Mouse (Mus musculus) embryonic facial prominence, embryonic 14.5 days (tissue): ENCODE data around the gene Tbc1d1. TPM values are rescaled to one million over a fixed set of nuclear protein-coding genes. Genes with fewer than 3 reads are reported as not detected.
A peak's percentile ranks its signal among the peaks of the same experiment; 100 is the strongest.

Source experiments
- ATAC-seq: fragments of 200-750 bp; cut with Nextera tagmentation; 2 replicates; pipeline ENCODE4 v1.8.0; 2017; ENCODE audit warnings: low read depth, moderate number of reproducible peaks, moderate TSS enrichment
- DNase-seq: peaks from one replicate; pipeline ENCODE4 v3.0.0-alpha.2; 2015; ENCODE audit warnings: low spot score
- H3K27ac ChIP-seq: fragments of 300-500 bp; sonication (generic); replicated peaks from 2 replicates; pipeline ENCODE4 v1.5.1; 2014; ENCODE audit warnings: low read depth, mild to moderate bottlenecking, low read length, moderate library complexity
- H3K27me3 ChIP-seq: fragments of 300-500 bp; sonication (generic); replicated peaks from 2 replicates; pipeline ENCODE4 v1.6.1; 2014; ENCODE audit warnings: low read length; ENCODE audit not compliant: control insufficient read depth, insufficient read depth
- H3K36me3 ChIP-seq: fragments of 300-500 bp; sonication (generic); 2 replicates; pipeline ENCODE4 v1.6.1; 2014; ENCODE audit warnings: low read length, mixed read lengths; ENCODE audit not compliant: control insufficient read depth, insufficient read depth
- H3K4me1 ChIP-seq: fragments of 300-500 bp; sonication (generic); 2 replicates; pipeline ENCODE4 v1.6.1; 2014; ENCODE audit warnings: antibody characterized with exemption, low read length; ENCODE audit not compliant: control insufficient read depth, insufficient read depth
- H3K4me2 ChIP-seq: fragments of 300-500 bp; sonication (generic); 2 replicates; pipeline ENCODE4 v1.6.1; 2014; ENCODE audit warnings: low read depth, mild to moderate bottlenecking, low read length, moderate library complexity, mixed read lengths
- H3K4me3 ChIP-seq: fragments of 300-500 bp; sonication (generic); 2 replicates; pipeline ENCODE4 v1.5.1; 2014; ENCODE audit warnings: low read depth, mild to moderate bottlenecking, low read length
- H3K9ac ChIP-seq: fragments of 300-500 bp; sonication (generic); 2 replicates; pipeline ENCODE4 v1.6.1; 2014; ENCODE audit warnings: low read depth, mild to moderate bottlenecking, low read length, moderate library complexity, mixed read lengths
- H3K9me3 ChIP-seq: fragments of 300-500 bp; sonication (generic); 2 replicates; pipeline ENCODE4 v1.6.1; 2016; ENCODE audit warnings: low read length; ENCODE audit not compliant: control insufficient read depth
- WGBS: fragments of 180-500 bp; shearing (Covaris S2); extraction: QIAGEN DNeasy Blood & Tissue Kit; methylation state at CpG from one replicate; pipeline ENCODE4 v1.1.7; 2014; 5-methylcytosine and 5-hydroxymethylcytosine counted together
- polyA plus RNA-seq: library from polyadenylated mRNA; unstranded; fragments of >200 nt; fragmentation: Nextera tagmentation; extraction: Ambion mirVana; gene quantifications from 2 replicates; pipeline ENCODE4 v1.2.1, GENCODE M21; 2014

Tbc1d1 gene
- 19.1 and 21.5 TPM in 2 replicates for polyA plus RNA-seq

DNA sequence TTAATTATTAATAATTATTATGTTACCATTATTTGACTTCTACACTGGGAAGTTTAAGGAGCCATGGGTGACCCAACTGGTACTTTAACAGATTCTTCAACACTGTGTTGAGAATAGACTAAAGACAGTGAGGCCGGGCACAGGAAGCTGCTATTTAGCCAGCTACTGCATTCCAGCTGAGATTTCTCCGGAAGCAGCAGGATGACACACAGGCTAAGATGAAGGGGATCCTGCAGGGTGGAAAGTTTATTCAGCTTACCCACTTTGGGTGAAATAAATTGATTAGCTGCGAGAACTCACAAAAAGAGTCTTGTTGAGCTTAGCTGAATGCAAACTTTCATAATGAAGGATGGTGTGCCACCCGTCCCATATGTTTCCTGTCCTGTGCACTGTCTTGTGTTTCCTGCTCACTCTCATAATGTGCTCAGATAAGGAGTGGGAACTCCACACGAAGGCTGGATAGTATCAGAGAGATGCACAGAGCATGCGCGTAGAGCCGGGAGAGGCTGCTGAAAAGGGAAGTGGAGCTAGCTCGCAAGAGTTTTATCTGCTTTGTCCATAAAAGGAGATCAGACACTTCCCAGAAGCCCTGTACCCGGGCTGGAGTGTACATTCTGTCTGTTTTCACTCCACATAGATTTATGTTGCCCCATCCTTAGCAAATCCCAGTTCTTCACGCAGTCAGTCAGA lies at the start of gene Tbc1d1:
TSS of gene Tbc1d1 (plus strand) at position 445 of the 690 bp plus-strand sequence.
- DNase-seq (peak; percentile 63), ATAC-seq (no peak)
- Histone ChIP-seq H3K27me3 (peaks cover 31% of the 10 kb centered on the region), H3K4me1 (no peaks in the 10 kb centered on the region), H3K9me3 (no peaks in the 10 kb centered on the region), H3K36me3 (no peaks in the 10 kb centered on the region), H3K4me2 (peak within 1 kb of the TSS; percentile 30; the same call in 1 of the 2 replicates), H3K4me3 (no peak within 1 kb of the TSS), H3K27ac (no peak within 1 kb of the TSS), H3K9ac (0 out of 2 replicates have a peak within 1 kb of the TSS, but pooled peaks have one; percentile 17)
- 26% methylated on average over 11 of the region's 11 CpGs for WGBS

DNA sequence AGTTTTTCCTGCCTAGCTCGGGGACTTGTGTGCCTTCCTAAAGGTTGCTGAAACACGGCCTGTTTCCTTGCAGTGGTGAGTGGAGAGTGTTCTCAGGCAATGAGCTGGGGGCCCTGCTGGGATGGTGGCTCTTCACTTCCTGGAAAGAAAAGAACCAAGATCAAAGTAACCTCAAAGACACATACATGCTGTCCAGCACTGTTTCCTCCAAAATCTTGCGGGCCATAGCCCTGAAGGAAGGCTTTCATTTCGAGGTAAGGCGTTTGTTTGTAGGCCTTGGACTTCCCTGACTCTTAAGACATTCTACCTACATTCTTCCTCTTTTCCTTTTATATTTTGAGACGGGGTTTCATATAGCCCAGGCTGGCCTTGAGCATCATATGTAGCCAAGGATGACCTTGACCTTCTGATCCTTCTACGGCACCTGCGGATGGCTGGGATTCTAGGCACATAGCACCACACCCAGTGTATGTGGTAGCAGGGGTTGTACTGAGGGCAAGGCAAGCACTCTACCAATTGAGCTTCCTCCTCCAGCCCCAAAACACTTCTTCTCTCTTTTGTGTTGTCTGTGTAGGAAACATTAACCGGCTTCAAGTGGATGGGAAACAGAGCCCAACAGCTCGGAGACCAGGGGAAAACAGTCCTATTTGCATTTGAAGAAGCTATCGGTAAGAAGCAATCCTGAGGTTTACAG lies 48.4 kb upstream of the Tbc1d1 start:
- H3K27me3 ChIP-seq: no peaks in the 10 kb centered on the region
- no peak overlapping the region for H3K27ac ChIP-seq
- H3K9ac ChIP-seq: no peak overlapping the region
- H3K4me2 ChIP-seq: no peak overlapping the region
- ATAC-seq: no peak
- no peaks in the 10 kb centered on the region for H3K9me3 ChIP-seq
- no peak overlapping the region for H3K4me3 ChIP-seq
- DNase-seq: no peak
- no peaks in the 10 kb centered on the region for H3K4me1 ChIP-seq
- H3K36me3 ChIP-seq: peaks cover 56% of the 10 kb centered on the region
- 86% methylated on average over 11 of the region's 11 CpGs for WGBS

- peaks cover 64% of the 10 kb centered on the region for H3K36me3 ChIP-seq
- H3K4me3 ChIP-seq: no peak overlapping the region
- ATAC-seq: no peak
- no peak overlapping the region for H3K9ac ChIP-seq
- DNase-seq: no peak
- H3K4me1 ChIP-seq: no peaks in the 10 kb centered on the region
- 71% methylated on average over 3 of the region's 3 CpGs for WGBS
- no peak overlapping the region for H3K27ac ChIP-seq
- no peaks in the 10 kb centered on the region for H3K9me3 ChIP-seq
- H3K4me2 ChIP-seq: no peak overlapping the region
- H3K27me3 ChIP-seq: no peaks in the 10 kb centered on the region
These were observed 46.9 kb upstream of the Tbc1d1 start for GRCm38 (mm10) chr5:64109217-64109616.

- H3K4me1 ChIP-seq: no peaks in the 10 kb centered on the region
These were observed 43.7 kb upstream of the Tbc1d1 start for GRCm38 (mm10) chr5:64112360-64112759.

GRCm38 (mm10) chr5:64114210-64114609 lies 41.9 kb upstream of the Tbc1d1 start:
- H3K9me3 ChIP-seq: peaks cover 10% of the 10 kb centered on the region
- H3K4me2 ChIP-seq: no peak overlapping the region
- H3K4me1 ChIP-seq: no peaks in the 10 kb centered on the region
- no peak overlapping the region for H3K4me3 ChIP-seq
- no peak for ATAC-seq
- no peak overlapping the region for H3K9ac ChIP-seq
- no peak for DNase-seq
- WGBS: 95% methylated on average over 6 of the region's 6 CpGs
- no peaks in the 10 kb centered on the region for H3K27me3 ChIP-seq
- H3K36me3 ChIP-seq: peaks cover 69% of the 10 kb centered on the region
- H3K27ac ChIP-seq: no peak overlapping the region

More at GRCm38 (mm10) chr5:64112360-64112759, 43.7 kb upstream of the Tbc1d1 start:
- WGBS: 81% methylated on average over 3 of the region's 3 CpGs
- H3K4me2 ChIP-seq: no peak overlapping the region
- ATAC-seq (no peak), DNase-seq (no peak)
- peaks cover 10% of the 10 kb centered on the region for H3K9me3 ChIP-seq
- H3K36me3 ChIP-seq: peaks cover 82% of the 10 kb centered on the region
- H3K27ac ChIP-seq: no peak overlapping the region
- H3K4me3 ChIP-seq: no peak overlapping the region
- H3K27me3 ChIP-seq: no peaks in the 10 kb centered on the region
- H3K9ac ChIP-seq: no peak overlapping the region

DNA sequence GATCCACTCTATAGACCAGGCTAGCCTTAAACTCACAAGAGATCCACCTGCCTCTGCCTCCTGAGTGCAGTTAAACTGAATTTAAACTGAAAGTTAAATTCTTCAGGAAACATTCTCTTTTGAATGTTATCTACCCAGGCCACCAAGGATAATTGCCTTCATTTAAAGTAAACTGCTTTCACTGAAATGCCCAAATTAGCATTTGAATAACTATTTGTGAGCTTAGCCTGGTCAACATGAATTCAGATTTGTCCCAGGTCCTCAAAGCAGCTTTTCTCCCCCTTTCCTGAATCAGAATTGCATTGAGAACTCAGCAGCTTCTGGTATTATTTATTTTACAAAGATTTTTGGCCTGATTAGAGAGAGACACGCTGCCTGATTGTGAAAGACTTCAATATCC lies 38.9 kb upstream of the Tbc1d1 start:
- Histone ChIP-seq H3K27ac (no peak overlapping the region), H3K27me3 (no peaks in the 10 kb centered on the region), H3K36me3 (peaks cover 52% of the 10 kb centered on the region), H3K9me3 (peaks cover 10% of the 10 kb centered on the region), H3K4me1 (no peaks in the 10 kb centered on the region), H3K4me3 (no peak overlapping the region), H3K4me2 (no peak overlapping the region), H3K9ac (no peak overlapping the region)
- ATAC-seq (no peak), DNase-seq (no peak)
- 85% methylated on average over 1 of the region's 1 CpGs for WGBS

- WGBS: 82% methylated on average over 5 of the region's 5 CpGs
- Histone ChIP-seq H3K27ac (no peak overlapping the region), H3K27me3 (no peaks in the 10 kb centered on the region), H3K36me3 (peaks cover 20% of the 10 kb centered on the region; the same call in 1 of the 2 replicates), H3K4me2 (no peak overlapping the region), H3K4me1 (no peaks in the 10 kb centered on the region), H3K9me3 (no peaks in the 10 kb centered on the region), H3K4me3 (no peak overlapping the region), H3K9ac (no peak overlapping the region)
- DNase-seq (no peak), ATAC-seq (no peak)
These were observed 30.3 kb upstream of the Tbc1d1 start for GRCm38 (mm10) chr5:64125783-64126182.

DNA sequence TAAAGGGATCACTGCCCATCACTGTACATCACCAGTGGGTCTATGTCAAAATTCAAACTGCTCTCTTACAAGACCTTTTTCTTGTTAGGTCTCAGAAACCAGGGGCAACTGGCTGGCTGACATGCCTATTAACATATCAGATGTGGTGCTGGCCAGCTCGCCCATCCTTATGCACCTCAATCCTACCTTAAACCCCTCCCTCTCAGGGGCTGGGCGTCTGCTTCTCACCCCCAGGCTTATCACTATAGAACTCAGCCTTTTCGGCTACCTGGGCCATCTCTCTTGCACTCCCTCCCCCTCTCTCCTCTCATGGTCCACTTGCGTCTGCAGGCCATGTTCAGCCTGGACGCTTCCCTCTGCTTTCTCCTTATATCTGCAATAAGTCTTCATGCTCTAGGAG lies 24.6 kb upstream of the Tbc1d1 start:
- Histone ChIP-seq H3K27ac (no peak overlapping the region), H3K27me3 (no peaks in the 10 kb centered on the region), H3K4me2 (no peak overlapping the region), H3K4me1 (no peaks in the 10 kb centered on the region), H3K9ac (no peak overlapping the region), H3K9me3 (no peaks in the 10 kb centered on the region), H3K36me3 (peaks cover 13% of the 10 kb centered on the region; the same call in 1 of the 2 replicates), H3K4me3 (no peak overlapping the region)
- no peak for DNase-seq
- WGBS: 59% methylated on average over 5 of the region's 5 CpGs
- ATAC-seq: no peak
